11 mouse cellular contexts compared by ENCODE assay signal in genomic region chr3:52035404-52035803, GRCm38 (mm10).
DNase-seq lines count a peak whose midpoint lies in the region; ATAC-seq lines count a peak whose summit lies in the region.
"Had no signal": no experiment of that assay in that cellular context is flagged by ENCODE, and none has a peak within 500 bp of the region (broad histone marks: within the 10 kb centered on the region; RNA-seq: fewer than 3 reads in every experiment).

No protein-coding gene starts in this region.

- no peak overlapping the region for H3K4me3 ChIP-seq in heart, embryonic 10.5 days
- no peak overlapping the region for H3K4me3 ChIP-seq in heart, embryonic 12.5 days
- H3K4me3 ChIP-seq in midbrain, embryonic 10.5 days: no peak overlapping the region
- H3K4me3 ChIP-seq in midbrain, embryonic 11.5 days (ENCODE audit: low read depth, low read length): no peak overlapping the region
- H3K4me3 ChIP-seq: liver, embryonic 15.5 days had no signal

- H3K27me3 ChIP-seq in heart, embryonic 10.5 days (ENCODE audit: insufficient read depth, poor library complexity, severe bottlenecking): no peaks in the 10 kb centered on the region
- H3K27me3 ChIP-seq in heart, embryonic 12.5 days (replicated peaks): no peaks in the 10 kb centered on the region
- H3K27me3 ChIP-seq in midbrain, embryonic 10.5 days (ENCODE audit: low read depth, poor library complexity, severe bottlenecking): no peaks in the 10 kb centered on the region
- H3K27me3 ChIP-seq in midbrain, embryonic 11.5 days (ENCODE audit: control insufficient read depth, insufficient read depth, low read length): no peaks in the 10 kb centered on the region
- H3K27me3 ChIP-seq: liver, embryonic 15.5 days had no signal

- DNase-seq in heart, embryonic 10.5 days (ENCODE audit: low spot score): no peak
- no peak for DNase-seq in midbrain, embryonic 10.5 days (ENCODE audit: low spot score)
- no peak for DNase-seq in midbrain, embryonic 11.5 days (ENCODE audit: low spot score, missing footprints)
- DNase-seq in kidney, postnatal 14 days: peak; percentile 35
- DNase-seq in thymus, postnatal 25 days: peak; percentile 32
- no peak for DNase-seq in cerebellum, postnatal 25 days
- no peak for DNase-seq in embryo, embryonic 9.5 days (ENCODE audit: extremely low spot score)
- DNase-seq: layer of hippocampus, adult 9-11 months had no signal

- no peak overlapping the region for H3K9ac ChIP-seq in heart, embryonic 12.5 days
- no peak overlapping the region for H3K9ac ChIP-seq in midbrain, embryonic 11.5 days (ENCODE audit: low read length)
- H3K9ac ChIP-seq: liver, embryonic 15.5 days had no signal

- peaks cover 49% of the 10 kb centered on the region for H3K4me1 ChIP-seq in heart, embryonic 10.5 days
- peaks cover 30% of the 10 kb centered on the region for H3K4me1 ChIP-seq in heart, embryonic 12.5 days (replicated peaks)
- peaks cover 56% of the 10 kb centered on the region for H3K4me1 ChIP-seq in midbrain, embryonic 10.5 days
- H3K4me1 ChIP-seq in midbrain, embryonic 11.5 days (ENCODE audit: control insufficient read depth, insufficient read depth, low read length): peaks cover 17% of the 10 kb centered on the region

- H3K4me2 ChIP-seq in heart, embryonic 12.5 days: no peak overlapping the region
- no peak overlapping the region for H3K4me2 ChIP-seq in midbrain, embryonic 11.5 days
- H3K4me2 ChIP-seq: liver, embryonic 15.5 days had no signal

- no peaks in the 10 kb centered on the region for H3K9me3 ChIP-seq in heart, embryonic 10.5 days
- no peaks in the 10 kb centered on the region for H3K9me3 ChIP-seq in heart, embryonic 12.5 days (replicated peaks)
- H3K9me3 ChIP-seq in midbrain, embryonic 10.5 days (replicated peaks): no peaks in the 10 kb centered on the region
- H3K9me3 ChIP-seq in midbrain, embryonic 11.5 days (ENCODE audit: control insufficient read depth, low read length): no peaks in the 10 kb centered on the region
- H3K9me3 ChIP-seq: liver, embryonic 15.5 days had no signal

- ATAC-seq in heart, embryonic 12.5 days (ENCODE audit: insufficient number of reproducible peaks, low FRiP score): no peak
- no peak for ATAC-seq in midbrain, embryonic 11.5 days (ENCODE audit: low FRiP score)
- ATAC-seq: CD4-positive, CD25-positive, alpha-beta regulatory T cell, adult 4 months had no signal

- peak overlapping the region; percentile 70 for H3K27ac ChIP-seq in heart, embryonic 10.5 days
- H3K27ac ChIP-seq in heart, embryonic 12.5 days (ENCODE audit: poor library complexity, severe bottlenecking): no peak overlapping the region
- H3K27ac ChIP-seq in midbrain, embryonic 10.5 days (replicated peaks): peak overlapping the region; percentile 76; the same call in 1 of the 2 replicates
- no peak overlapping the region; the same call in 1 of the 2 replicates for H3K27ac ChIP-seq in midbrain, embryonic 11.5 days (ENCODE audit: low read depth, low read length)
- H3K27ac ChIP-seq: liver, embryonic 15.5 days had no signal

- 37% methylated on average over 8 of the region's 8 CpGs for WGBS in heart, embryonic 10.5 days
- WGBS in heart, embryonic 12.5 days: 45% methylated on average over 8 of the region's 8 CpGs
- WGBS in midbrain, embryonic 10.5 days: 25% methylated on average over 8 of the region's 8 CpGs
- WGBS in midbrain, embryonic 11.5 days: 20% methylated on average over 8 of the region's 8 CpGs

- no peaks in the 10 kb centered on the region for H3K36me3 ChIP-seq in heart, embryonic 10.5 days
- H3K36me3 ChIP-seq in heart, embryonic 12.5 days: no peaks in the 10 kb centered on the region
- no peaks in the 10 kb centered on the region for H3K36me3 ChIP-seq in midbrain, embryonic 10.5 days
- no peaks in the 10 kb centered on the region for H3K36me3 ChIP-seq in midbrain, embryonic 11.5 days (ENCODE audit: control insufficient read depth, insufficient read depth, low read length)
- H3K36me3 ChIP-seq: liver, embryonic 15.5 days had no signal

Comparison
In these comparisons a context has a peak if more than half of its experiments do, and no peak if none do; other contexts are left out.
1. H3K27ac ChIP-seq: peak in heart, embryonic 10.5 days (single experiment) and midbrain, embryonic 10.5 days (single experiment); none in heart, embryonic 12.5 days (single experiment) and midbrain, embryonic 11.5 days (single experiment).
2. DNase-seq: peak in kidney, postnatal 14 days (single experiment) and thymus, postnatal 25 days (single experiment); none in heart, embryonic 10.5 days (single experiment), midbrain, embryonic 10.5 days (single experiment), midbrain, embryonic 11.5 days (single experiment), cerebellum, postnatal 25 days (0 of 2) and embryo, embryonic 9.5 days (single experiment).